Mouse (Mus musculus): ENCODE data around the gene Srrd.

Srrd gene

GRCm38 (mm10) chr5:112317328-112317727 is 25.5 kb downstream of the Srrd start:
- DNase-seq (ENCODE audit: low spot score), result no peak

GRCm38 (mm10) chr5:112316468-112316867 is 26.4 kb downstream of the Srrd start:
- no peak for DNase-seq (ENCODE audit: low spot score)

GRCm38 (mm10) chr5:112313222-112313885 is 29.5 kb downstream of the Srrd start:
- DNase-seq (ENCODE audit: low spot score), result no peak

- no peak for DNase-seq (ENCODE audit: low spot score)
These were observed 37.0 kb downstream of the Srrd start for GRCm38 (mm10) chr5:112305842-112306241.

GRCm38 (mm10) chr5:112302310-112302709 is 40.5 kb downstream of the Srrd start:
- DNase-seq (ENCODE audit: low spot score), result no peak

- peak; percentile 68 for DNase-seq (ENCODE audit: low spot score)
These were observed 41.1 kb downstream of the Srrd start for GRCm38 (mm10) chr5:112301694-112302093.

- no peak for DNase-seq (ENCODE audit: low spot score)
These were observed 42.0 kb downstream of the Srrd start for GRCm38 (mm10) chr5:112300721-112301308.

- DNase-seq (ENCODE audit: low spot score), result no peak
These were observed 42.7 kb downstream of the Srrd start for GRCm38 (mm10) chr5:112300112-112300511.

GRCm38 (mm10) chr5:112299399-112299798 is 43.4 kb downstream of the Srrd start:
- no peak for DNase-seq (ENCODE audit: low spot score)

- DNase-seq (ENCODE audit: low spot score), result peak; percentile 50
These were observed 44.4 kb downstream of the Srrd start for GRCm38 (mm10) chr5:112298226-112298988.

GRCm38 (mm10) chr5:112297257-112297656 is 45.6 kb downstream of the Srrd start:
- DNase-seq (ENCODE audit: low spot score), result peak; percentile 89

GRCm38 (mm10) chr5:112296404-112297181 is 46.2 kb downstream of the Srrd start:
- no peak for DNase-seq (ENCODE audit: low spot score)

- DNase-seq (ENCODE audit: low spot score), result no peak
These were observed 47.3 kb downstream of the Srrd start for GRCm38 (mm10) chr5:112295564-112295963.

- DNase-seq (ENCODE audit: low spot score), result peak; percentile 1
These were observed 47.7 kb downstream of the Srrd start for GRCm38 (mm10) chr5:112295162-112295561.

GRCm38 (mm10) chr5:112294696-112295095 is 48.1 kb downstream of the Srrd start:
- DNase-seq (ENCODE audit: low spot score), result peak; percentile 0

- DNase-seq (ENCODE audit: low spot score), result no peak
These were observed 49.0 kb downstream of the Srrd start for GRCm38 (mm10) chr5:112293800-112294199.

GRCm38 (mm10) chr5:112292343-112292980 is 50.4 kb downstream of the Srrd start:
- DNase-seq (ENCODE audit: low spot score), result peak; percentile 0

GRCm38 (mm10) chr5:112291866-112292265 is 51.0 kb downstream of the Srrd start:
- peak; percentile 26 for DNase-seq (ENCODE audit: low spot score)

- peak; percentile 0 for DNase-seq (ENCODE audit: low spot score)
These were observed 52.3 kb downstream of the Srrd start for GRCm38 (mm10) chr5:112290536-112290880.

GRCm38 (mm10) chr5:112289819-112290535 is 52.9 kb downstream of the Srrd start:
- DNase-seq (ENCODE audit: low spot score), result peak; percentile 0

GRCm38 (mm10) chr5:112289236-112289635 is 53.6 kb downstream of the Srrd start:
- peak; percentile 0 for DNase-seq (ENCODE audit: low spot score)

Measured in T-cell, adult 2 months (primary cell).